Mouse (Mus musculus): ENCODE measurements around the gene Dus1l. TPM values are rescaled to one million over a fixed set of nuclear protein-coding genes. Genes with fewer than 3 reads are reported as not detected.
"Not testable (repeated sequence)": the region's sequence is repeated elsewhere in the genome, so short reads cannot be mapped to it uniquely, and the experiment has no call there.

Gene Dus1l
- polyA plus RNA-seq (2012; rRNA removed) = 36.1 and 39.1 TPM in 2 replicates

DNA sequence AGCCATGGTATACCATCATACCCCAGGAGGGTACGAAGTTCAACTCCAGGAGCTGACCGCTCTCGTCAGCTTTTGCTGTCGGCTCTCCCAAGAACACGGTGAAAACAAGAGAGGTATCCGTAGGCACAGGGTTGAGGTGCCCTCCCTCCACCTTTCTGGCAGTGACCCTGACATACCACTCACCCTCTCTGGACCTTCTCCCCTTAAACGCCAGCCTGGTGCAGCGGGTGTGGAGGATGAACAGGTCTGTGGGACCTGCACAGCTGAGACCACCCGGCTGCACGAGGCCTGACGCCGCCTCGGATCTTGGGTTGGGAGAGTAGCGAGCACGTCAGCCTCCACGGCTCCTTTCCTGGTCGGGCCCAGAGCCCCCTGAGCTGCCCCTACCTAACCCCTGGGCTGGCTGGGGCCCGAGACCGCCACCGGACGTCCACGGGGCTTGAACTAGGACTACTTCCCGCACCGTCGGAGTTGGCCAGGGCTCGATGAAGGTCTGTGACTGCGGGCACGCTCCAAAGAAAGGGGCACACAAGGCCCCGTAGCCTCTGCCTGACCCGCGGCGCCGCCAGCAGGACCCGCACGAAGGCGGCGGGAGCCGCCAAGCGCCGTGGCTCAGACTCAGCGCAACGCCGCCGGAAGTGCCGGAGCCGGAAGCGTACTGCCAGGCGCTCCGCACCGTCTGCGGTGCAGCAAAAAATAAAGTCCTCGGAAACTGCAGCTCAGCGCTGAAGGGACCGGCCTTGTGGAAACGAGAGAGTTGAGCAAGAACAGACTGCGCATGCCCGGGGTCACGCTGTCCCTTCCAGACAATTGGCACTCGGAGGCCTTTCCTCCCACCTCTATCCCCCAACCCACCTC lies at the start of gene Dus1l:
Gene Dus1l (minus strand): TSS at position 648 of the 858 bp plus-strand sequence.
- DNase-seq (ENCODE audit: low spot score) = peak; percentile 97

DNA sequence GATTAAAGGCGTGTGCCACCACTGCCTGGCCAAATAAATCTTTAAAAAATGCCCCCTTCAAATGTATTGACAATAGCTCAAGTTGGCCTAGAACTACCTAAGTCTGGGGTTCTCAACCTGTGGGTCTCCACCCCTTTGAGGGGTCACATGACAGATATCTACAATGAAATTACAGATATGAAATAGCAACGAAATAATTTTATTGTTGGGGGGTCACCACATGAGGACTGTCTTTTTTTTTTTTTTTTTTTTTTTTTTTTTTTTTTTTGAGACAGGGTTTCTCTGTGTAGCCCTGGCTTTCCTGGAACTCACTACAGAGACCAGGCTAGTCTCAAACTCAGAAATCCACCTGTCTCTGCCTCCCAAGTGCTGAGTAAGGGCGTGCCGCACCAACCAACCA lies 48.1 kb upstream of the Dus1l start:
- DNase-seq (ENCODE audit: low spot score) = no peak

DNA sequence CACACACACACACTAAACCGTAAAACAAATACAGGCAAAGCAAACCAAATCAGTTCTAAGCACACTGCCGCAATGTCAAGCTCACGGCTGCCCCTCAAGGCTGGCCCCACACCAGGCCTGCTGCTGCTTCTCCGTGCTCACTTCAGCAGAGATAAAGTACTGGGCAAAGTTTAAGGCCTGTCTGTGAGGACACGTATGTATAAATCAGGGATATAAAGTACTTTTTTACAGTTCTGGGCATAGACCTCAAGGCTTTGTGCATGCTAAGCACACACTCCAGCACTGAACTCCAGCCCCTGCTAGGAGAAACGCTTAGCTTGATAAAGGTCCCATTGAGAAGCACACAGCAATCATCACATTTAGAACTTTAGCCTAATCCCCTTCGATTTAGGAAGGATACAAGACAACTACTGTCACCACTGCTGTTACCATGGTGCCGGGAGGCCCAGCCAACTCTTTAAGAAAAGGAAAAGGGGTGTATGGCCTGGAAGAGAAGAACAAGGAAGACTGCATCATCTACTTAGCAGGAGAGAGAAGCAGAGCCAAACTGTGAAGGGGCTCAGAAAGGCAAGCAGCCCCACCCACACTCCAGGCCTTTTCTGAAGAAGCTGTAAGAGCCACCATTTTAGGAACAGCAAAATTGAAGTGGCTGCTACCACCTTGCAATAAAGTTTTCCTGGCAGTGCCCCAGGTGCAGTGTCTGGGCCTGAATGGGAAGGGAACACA lies 37.5 kb upstream of the Dus1l start:
- no peak for DNase-seq (ENCODE audit: low spot score)

DNA sequence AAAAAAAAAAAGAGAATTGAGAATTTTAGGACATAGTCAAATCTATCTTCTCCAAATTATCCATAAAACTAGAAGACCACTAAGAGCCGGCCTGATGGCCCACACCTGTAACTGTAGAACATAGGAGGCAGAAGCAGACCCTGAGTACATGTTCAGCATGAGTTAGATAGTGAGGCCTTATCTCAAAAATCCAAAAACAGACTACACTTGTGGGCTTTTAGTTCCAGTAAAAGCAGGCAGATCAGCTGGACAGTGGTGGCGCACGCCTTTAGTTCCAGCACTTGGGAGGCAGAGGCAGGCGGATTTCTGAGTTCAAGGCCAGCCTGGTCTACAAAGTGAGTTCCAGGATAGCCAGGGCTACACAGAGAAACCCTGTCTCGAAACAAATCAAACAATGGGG lies 36.8 kb upstream of the Dus1l start:
- not testable (repeated sequence) for DNase-seq (ENCODE audit: low spot score)

DNA sequence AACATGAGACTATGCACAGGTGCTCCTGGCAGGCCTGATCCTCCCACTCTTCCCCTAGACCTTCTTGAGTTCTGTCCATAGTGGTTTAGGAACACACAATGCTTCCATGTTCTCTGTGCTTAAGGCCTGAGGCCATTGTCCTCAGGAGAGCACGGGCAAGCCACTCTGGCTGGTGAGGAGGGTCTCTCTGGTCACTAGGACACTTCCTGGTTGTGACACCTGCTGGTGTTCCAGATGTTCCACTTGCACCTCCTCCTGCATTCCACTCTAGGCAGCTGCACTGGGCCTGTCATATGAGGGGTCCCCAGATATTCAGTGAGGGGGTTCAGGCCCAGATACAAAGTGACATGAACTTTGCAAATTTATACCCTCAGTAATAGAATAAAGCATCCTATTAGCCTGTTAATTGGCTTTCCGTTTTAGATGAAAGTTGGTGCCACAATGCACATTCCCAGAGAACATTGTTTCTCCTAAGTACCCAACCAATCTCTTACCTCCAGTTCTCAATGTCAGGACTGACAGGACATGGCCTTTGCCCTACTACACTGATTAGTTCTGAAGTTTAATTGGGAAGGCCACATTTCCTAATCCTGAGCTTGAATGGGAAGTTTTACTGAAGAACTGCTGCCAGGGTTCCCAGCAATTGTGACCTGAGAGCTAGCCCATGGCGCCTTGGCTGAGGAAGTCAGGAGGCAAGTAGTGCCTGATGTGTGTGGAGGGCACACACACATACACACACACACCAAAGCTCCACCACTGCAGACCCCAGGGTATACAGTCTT lies 35.6 kb upstream of the Dus1l start:
- no peak for DNase-seq (ENCODE audit: low spot score)

DNA sequence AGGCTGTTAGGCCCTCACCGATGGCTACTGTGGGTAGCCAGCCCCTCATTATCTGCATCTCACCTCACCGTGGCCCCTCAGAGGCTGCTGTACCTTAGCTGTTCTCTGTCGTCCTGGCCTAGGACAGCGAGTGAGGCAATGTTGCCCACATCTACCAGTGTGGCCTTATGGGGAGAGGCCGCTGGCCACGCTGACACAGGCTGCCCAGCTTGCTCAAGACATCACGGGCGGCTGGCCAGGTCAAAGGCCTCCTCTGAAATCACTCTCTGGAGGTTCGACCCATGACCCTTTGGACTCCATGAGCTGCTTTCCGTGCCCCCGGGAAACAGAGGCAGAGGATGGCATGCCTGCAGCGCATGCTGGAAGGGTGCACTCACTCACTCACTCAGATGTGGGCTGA lies 34.5 kb upstream of the Dus1l start:
- DNase-seq (ENCODE audit: low spot score) = peak; percentile 19

DNA sequence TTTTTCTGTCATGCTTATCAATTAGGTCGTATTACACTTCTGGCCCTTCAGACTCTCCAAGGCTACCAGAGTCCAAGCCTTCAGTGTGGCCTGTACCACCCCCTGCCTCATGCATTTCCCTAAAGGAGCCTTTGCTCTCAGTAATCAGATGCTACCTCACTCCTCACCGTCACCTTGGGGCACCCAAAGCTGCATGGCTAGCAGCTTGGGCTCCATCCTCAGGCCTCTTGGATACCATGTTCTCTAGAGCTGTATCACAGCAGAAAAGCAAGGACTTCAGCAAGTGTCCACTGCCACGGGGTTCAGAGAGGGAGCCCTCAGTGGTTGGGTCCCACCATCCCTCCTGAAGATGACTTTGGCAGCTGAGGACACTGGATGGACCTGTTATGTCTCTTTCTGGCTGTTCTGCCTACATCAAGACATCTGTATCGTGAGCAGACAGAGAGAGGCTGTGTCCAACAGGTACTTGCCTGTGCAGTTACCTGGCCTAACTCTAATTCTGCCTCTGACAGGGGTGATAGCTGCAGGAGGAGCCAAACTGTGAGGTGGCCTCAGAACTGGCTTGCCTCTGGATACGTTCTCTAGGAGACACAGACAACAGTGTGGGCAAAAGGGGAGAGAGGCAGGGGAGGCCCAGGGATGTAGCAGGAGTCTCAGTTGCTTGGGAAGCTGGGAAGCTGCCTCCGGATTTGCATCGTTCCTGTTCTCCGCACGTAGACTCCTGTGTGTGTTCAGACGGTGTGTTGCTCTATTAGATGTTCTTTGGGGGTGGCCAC lies 33.7 kb upstream of the Dus1l start:
- DNase-seq (ENCODE audit: low spot score) = no peak

DNA sequence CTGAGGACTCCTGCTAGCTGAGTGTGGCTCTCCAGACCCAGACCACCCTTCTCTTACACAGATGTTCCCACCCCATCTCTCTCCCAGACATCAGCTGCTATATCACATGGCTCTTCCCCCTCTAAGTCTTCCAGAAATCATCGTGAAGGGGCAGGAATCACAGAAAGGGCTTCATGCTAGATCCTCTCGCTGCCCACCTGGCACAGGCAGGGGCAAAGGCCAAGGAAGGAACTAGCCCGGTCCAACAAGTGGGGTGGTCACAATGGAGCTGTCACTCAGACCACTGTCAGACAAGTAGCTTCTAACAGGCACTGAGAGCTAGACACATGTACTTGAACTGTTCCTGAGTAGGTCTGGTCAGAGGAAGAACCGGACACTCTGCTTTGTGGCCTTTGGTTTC lies 32.2 kb upstream of the Dus1l start:
- no peak for DNase-seq (ENCODE audit: low spot score)

DNA sequence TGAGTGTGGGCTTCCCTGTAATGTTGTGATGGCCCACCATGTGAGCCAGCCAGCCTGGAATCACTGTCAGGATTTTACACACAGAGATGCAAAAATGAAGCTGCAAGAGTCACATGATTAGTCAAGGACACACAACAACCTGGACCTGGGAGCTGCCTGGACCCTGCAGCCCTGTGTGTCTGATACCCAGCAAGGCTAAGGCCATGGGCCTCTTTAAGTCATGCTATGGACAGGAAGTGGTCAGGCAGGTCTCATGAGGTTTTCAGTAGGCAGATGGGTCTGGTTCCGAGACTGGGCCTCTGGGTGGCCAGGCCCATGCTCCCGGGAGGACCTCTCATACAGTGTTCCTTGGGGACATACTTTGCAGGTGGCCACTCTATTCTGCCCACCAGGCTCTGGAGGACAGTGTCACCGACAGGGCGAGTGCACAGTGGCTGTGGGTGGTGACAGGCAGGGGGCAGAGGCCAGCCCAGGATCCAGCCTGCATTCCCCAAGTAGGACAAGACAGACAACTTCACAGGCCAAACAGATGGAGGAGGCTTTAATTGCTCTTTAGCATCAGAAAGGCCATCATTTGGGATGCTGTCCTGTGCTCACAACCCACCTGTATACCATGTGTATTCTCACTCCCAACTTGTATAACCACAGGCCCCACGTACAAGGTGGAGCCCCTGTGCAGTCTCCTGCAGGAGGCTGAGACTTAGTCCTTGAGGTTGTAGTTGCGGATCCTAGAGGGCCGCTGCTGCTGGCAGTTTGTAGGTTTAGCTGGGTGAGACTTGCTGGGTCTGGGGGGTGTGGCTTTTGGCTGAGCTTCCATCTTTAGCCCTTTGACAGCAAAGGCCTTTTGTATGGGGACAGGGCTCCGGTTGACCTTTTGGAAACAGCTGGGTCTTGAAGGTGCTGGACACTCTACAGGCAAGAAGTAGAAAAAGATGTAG lies 30.1 kb upstream of the Dus1l start:
- DNase-seq (ENCODE audit: low spot score) = peak; percentile 19

DNA sequence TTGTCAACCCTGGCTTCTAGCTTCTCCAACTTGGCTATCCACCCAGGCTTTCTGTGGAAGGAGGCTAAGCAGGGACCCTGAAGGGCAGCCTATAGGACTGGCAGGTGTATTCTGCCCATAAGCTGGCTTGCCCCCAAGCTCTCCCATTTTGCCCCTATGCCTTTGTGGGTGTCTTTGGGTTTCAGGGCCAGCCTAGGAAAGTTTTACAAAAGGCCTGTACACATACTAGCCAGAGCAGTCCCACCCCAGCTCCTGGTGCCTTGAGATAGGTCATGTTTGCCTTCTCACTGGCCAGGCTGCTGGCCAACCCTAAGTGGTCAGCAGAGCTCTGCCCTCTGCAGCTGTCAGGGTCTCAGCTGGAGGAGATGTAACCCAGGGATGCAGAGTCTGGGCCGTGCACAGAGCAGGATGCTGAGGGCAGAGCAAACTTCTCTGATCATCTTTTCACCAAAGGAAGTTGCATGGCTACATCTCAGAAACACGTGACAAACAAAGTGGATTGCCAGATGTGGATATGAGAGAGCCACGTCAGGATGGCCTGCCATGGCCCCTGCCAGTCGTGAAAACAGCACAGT lies 29.2 kb upstream of the Dus1l start:
- peak; percentile 21 for DNase-seq (ENCODE audit: low spot score)

DNA sequence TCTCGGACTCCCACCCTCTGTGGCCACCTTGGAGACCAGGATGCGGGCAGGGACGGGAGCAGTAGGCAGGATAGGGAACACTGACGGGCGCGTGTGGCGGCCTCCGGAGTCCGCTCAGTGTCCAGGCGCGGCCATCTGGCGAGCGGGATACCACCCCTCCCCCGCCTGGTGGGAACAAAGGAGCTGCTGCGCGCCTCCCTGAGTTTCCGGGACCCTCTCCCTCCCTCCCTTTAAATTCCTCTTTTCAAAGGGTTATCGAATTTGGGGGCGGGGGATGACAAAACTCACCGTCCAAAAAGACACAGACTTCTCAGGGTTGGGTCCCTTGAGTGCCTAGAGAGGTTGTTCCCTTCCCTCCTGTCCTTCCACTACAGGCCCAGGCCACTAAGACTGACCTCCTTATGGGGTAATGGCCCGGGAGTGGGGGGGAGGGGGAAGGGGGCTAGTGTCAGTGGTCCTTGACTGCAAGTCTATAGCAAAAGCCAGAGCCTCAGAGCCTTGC lies 28.6 kb upstream of the Dus1l start:
- no peak for DNase-seq (ENCODE audit: low spot score)

DNA sequence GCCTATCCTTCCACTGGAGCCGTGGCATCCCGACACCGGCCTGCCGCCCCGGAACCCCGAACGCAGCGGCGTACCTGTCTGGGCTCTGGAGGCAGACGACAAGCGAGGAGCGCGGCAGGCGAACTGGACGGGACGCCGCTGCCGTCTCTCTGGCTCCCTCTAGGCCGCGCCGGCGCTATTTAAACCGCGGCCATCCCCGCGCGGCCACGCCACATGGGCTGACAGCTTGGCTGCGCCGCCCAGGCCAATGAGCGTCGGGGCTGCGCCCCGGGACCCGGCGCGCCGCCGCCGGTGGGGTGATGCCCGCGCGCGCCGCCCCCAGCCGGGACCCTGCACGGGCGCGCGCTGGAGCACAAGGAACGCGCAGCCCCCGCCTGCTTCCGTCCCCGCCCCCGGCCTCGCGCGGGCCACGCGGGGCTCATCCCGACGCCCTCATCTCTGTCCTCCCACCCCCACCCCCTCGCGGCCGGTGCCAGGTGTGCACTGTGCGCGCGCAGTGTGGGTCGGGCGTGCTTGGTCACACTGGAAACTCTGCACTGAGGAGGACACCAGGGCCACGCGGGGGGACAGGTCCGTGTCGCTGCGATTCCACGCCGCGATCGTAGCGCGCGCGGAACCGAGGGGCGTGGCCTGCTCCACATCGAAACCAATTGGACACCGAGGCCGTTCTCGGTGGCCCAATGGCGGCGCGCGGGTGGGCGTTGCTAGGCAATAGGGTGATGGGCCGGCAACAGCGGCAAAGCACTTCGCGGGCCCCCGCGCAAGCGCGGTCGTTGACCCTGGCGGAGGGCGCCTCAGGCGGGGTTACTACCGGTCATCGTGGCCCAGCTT lies 28.0 kb upstream of the Dus1l start, which contains the start of gene Fasn:
Gene Fasn (minus strand): TSS at position 592 of the 831 bp plus-strand sequence.
- peak; percentile 98 for DNase-seq (ENCODE audit: low spot score)

DNA sequence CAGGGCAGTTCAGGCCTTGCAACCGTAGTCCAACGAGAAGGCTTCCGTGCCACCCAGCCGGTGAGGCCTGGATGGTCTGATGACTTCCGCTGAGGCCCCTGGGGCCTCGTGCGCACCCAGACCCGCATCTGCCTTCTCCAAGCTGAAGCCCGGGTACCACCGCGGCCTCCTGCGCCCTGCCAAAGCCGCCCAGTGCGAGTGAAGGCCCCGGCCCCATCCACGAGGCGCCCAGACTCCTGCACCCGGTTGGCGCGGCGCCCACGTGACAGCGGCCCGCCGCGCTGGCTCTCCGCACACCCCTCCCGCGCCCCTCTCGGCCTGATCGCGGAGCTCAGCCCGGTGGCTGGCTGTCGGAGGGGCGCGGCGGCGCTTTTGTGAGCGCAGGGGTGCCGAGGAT lies 27.3 kb upstream of the Dus1l start:
- no peak for DNase-seq (ENCODE audit: low spot score)

DNA sequence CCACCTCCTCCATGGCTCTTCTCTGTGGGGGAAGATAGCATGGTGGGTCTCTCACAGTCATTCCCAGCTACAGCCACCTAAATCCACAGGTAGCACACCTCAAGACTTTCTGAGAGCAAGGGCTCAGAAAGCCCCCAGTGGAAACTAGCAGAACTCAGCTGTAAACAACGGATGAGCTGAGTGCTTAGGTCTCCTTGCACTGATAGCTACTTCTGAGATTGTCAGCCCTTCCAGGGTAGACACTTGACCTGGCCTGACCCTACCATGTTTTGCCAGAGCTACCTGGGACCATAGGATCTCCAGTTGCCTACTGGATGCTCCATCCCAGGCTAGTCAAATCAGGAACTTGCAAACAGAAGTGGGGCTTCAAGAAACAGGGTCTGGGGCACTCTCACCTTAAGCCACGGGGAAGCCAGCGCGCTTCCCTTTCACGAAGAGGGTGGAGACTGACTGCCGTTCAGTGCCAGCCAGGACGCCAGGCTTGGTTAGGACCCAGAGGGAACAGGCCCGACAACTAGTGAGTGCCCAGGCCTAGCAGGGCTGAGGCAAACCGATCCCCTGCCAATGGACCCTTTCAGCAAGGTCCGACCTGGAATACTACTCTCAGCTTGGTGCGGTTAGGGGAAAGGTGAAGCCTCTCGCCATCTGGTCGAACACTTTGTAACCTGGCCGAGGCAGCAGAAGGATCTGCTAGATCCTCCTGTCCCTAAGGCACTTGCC lies 26.8 kb upstream of the Dus1l start:
- no peak for DNase-seq (ENCODE audit: low spot score)

DNA sequence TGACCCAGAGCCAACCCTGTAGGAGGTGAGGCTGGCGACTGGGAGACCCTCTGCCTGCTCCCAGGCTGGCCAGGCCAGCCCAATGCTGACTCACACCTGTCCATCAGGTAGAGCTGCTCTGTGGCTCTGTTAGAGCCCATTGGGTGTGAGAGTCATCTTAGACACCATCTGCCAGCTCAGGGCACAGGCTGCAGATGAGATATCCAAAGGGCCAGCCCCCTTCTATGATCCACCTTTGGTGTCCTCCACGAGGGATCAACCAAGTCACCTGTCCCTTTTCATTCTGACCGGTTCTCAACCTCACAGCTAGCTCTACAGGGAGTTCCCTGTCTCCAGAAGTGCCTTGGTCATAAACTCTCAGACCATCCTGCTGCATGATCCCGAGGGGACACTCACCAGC lies 26.1 kb upstream of the Dus1l start:
- peak; percentile 23 for DNase-seq (ENCODE audit: low spot score)

DNA sequence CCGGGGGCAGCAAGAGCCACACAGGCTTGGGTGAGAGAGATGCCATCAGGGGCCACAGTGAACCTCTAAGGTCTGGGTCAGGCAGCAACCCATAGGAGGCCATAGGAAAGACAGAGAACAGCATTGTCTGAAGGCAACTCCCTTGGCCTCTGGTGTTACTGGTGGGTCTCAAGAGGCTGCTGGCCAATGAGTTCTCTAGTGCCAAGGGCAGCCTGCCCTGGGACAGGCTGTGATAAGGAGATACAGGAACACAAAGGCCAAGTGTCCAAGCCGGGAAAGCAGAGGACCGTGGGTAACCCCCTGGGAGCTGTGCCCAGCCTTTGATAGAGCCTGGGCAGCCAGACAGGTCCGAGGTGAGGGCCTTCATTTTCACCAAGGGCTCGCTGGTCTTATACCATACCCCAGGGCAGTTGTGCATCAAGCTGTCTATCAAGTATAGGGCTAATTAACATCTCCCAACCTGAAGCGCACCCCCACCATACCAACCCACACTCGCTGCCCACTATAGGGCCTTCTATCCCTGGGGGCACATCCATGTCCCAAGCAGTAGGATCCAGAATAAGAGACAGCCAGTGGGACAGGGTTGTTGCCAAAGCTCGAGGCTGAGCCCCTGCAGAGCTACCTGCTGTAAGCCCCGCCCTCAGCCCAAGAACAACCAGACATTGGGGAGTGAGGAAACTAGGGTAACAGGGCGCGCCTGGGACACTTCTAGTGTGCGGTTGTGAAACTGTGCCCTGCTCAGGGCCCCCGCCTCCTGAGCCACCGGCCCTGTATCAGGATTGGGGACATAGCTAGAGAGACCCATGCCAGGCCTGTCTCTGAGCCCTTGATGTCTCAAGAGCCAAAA lies 25.1 kb upstream of the Dus1l start:
- no peak for DNase-seq (ENCODE audit: low spot score)

DNA sequence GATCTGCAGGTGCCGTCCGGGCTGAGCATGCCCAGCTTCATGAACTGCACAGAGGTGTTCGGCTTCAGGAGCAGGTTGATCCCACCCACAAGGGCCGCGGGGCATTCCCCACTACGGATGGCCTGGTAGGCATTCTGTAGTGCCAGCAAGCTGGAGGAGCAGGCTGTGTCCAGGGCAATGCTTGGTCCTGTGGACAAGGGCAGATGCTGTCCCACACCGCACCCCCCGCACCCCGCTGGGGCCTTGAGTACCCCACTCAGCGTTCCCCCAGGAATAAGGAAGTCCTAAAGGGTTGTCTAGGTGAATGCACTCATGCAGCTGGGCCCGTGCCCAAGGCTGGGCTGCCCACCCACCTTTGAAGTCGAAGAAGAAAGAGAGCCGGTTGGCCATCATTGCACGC lies 24.3 kb upstream of the Dus1l start:
- DNase-seq (ENCODE audit: low spot score) = peak; percentile 23
